Mouse (Mus musculus): ENCODE results near the gene Mmrn1. TPM values are rescaled to one million over a fixed set of nuclear protein-coding genes. Genes with fewer than 3 reads are reported as not detected.

Mmrn1 gene
- polyA plus RNA-seq, 1 experiment from 2014 or later = 6.3 TPM

GRCm38 (mm10) chr6:60966931-60967330, 42.2 kb downstream of the Mmrn1 start:
- 88% methylated on average over 4 of the region's 4 CpGs for WGBS
- H3K9me3 ChIP-seq (replicated peaks) = no peaks in the 10 kb centered on the region
- H3K4me3 ChIP-seq = no peak overlapping the region
- H3K27me3 ChIP-seq (ENCODE audit: low read depth, poor library complexity, severe bottlenecking) = no peaks in the 10 kb centered on the region
- no peaks in the 10 kb centered on the region for H3K4me1 ChIP-seq
- H3K36me3 ChIP-seq = no peaks in the 10 kb centered on the region
- H3K27ac ChIP-seq = no peak overlapping the region
- no peak for DNase-seq (ENCODE audit: low spot score)

- H3K27ac ChIP-seq = no peak overlapping the region
- no peaks in the 10 kb centered on the region for H3K9me3 ChIP-seq (replicated peaks)
- WGBS = 91% methylated on average over 6 of the region's 6 CpGs
- no peaks in the 10 kb centered on the region for H3K27me3 ChIP-seq (ENCODE audit: low read depth, poor library complexity, severe bottlenecking)
- no peak overlapping the region for H3K4me3 ChIP-seq
- no peaks in the 10 kb centered on the region for H3K36me3 ChIP-seq
- no peaks in the 10 kb centered on the region for H3K4me1 ChIP-seq
- DNase-seq (ENCODE audit: low spot score) = no peak
These were observed 44.6 kb downstream of the Mmrn1 start for GRCm38 (mm10) chr6:60969407-60969806.

- 82% methylated on average over 2 of the region's 2 CpGs for WGBS
- H3K4me3 ChIP-seq = no peak overlapping the region
- no peaks in the 10 kb centered on the region for H3K36me3 ChIP-seq
- no peak for DNase-seq (ENCODE audit: low spot score)
- no peaks in the 10 kb centered on the region for H3K4me1 ChIP-seq
- no peaks in the 10 kb centered on the region for H3K9me3 ChIP-seq (replicated peaks)
- no peaks in the 10 kb centered on the region for H3K27me3 ChIP-seq (ENCODE audit: low read depth, poor library complexity, severe bottlenecking)
- H3K27ac ChIP-seq = no peak overlapping the region
These were observed 46.0 kb downstream of the Mmrn1 start for GRCm38 (mm10) chr6:60970811-60971210.

GRCm38 (mm10) chr6:60978610-60979009, 53.8 kb downstream of the Mmrn1 start:
- Histone ChIP-seq H3K27ac (no peak overlapping the region), H3K9me3 (replicated peaks) (no peaks in the 10 kb centered on the region), H3K4me3 (no peak overlapping the region), H3K4me1 (no peaks in the 10 kb centered on the region), H3K36me3 (no peaks in the 10 kb centered on the region), H3K27me3 (ENCODE audit: low read depth, poor library complexity, severe bottlenecking) (no peaks in the 10 kb centered on the region)
- 76% methylated on average over 1 of the region's 1 CpGs for WGBS
- DNase-seq (ENCODE audit: low spot score) = no peak

- no peaks in the 10 kb centered on the region for H3K4me1 ChIP-seq
- no peak for DNase-seq (ENCODE audit: low spot score)
- H3K27ac ChIP-seq = no peak overlapping the region
- no peaks in the 10 kb centered on the region for H3K9me3 ChIP-seq (replicated peaks)
- WGBS = 92% methylated on average over 2 of the region's 2 CpGs
- no peaks in the 10 kb centered on the region for H3K27me3 ChIP-seq (ENCODE audit: low read depth, poor library complexity, severe bottlenecking)
- H3K36me3 ChIP-seq = no peaks in the 10 kb centered on the region
- no peak overlapping the region for H3K4me3 ChIP-seq
These were observed 54.3 kb downstream of the Mmrn1 start for GRCm38 (mm10) chr6:60979039-60979438.

- 83% methylated on average over 1 of the region's 1 CpGs for WGBS
- no peak for DNase-seq (ENCODE audit: low spot score)
- no peak overlapping the region for H3K4me3 ChIP-seq
- no peak overlapping the region for H3K27ac ChIP-seq
- H3K9me3 ChIP-seq (replicated peaks) = no peaks in the 10 kb centered on the region
- no peaks in the 10 kb centered on the region for H3K27me3 ChIP-seq (ENCODE audit: low read depth, poor library complexity, severe bottlenecking)
- H3K36me3 ChIP-seq = no peaks in the 10 kb centered on the region
- H3K4me1 ChIP-seq = no peaks in the 10 kb centered on the region
These were observed 59.6 kb downstream of the Mmrn1 start for GRCm38 (mm10) chr6:60984360-60984759.

GRCm38 (mm10) chr6:60985919-60986318, 61.1 kb downstream of the Mmrn1 start:
- no peak overlapping the region for H3K4me3 ChIP-seq
- no peaks in the 10 kb centered on the region for H3K27me3 ChIP-seq (ENCODE audit: low read depth, poor library complexity, severe bottlenecking)
- 51% methylated on average over 2 of the region's 2 CpGs for WGBS
- H3K27ac ChIP-seq = no peak overlapping the region
- no peak for DNase-seq (ENCODE audit: low spot score)
- no peaks in the 10 kb centered on the region for H3K4me1 ChIP-seq
- H3K9me3 ChIP-seq (replicated peaks) = no peaks in the 10 kb centered on the region
- H3K36me3 ChIP-seq = no peaks in the 10 kb centered on the region

- Histone ChIP-seq H3K36me3 (no peaks in the 10 kb centered on the region), H3K4me1 (no peaks in the 10 kb centered on the region), H3K27ac (no peak overlapping the region), H3K9me3 (replicated peaks) (no peaks in the 10 kb centered on the region), H3K4me3 (no peak overlapping the region), H3K27me3 (ENCODE audit: low read depth, poor library complexity, severe bottlenecking) (no peaks in the 10 kb centered on the region)
- WGBS = 93% methylated on average over 11 of the region's 11 CpGs
- no peak for DNase-seq (ENCODE audit: low spot score)
These were observed 62.1 kb downstream of the Mmrn1 start for GRCm38 (mm10) chr6:60986914-60987313.

GRCm38 (mm10) chr6:60987804-60988203, 63.0 kb downstream of the Mmrn1 start:
- DNase-seq (ENCODE audit: low spot score) = no peak
- Histone ChIP-seq H3K36me3 (no peaks in the 10 kb centered on the region), H3K27ac (no peak overlapping the region), H3K4me1 (no peaks in the 10 kb centered on the region), H3K4me3 (no peak overlapping the region), H3K27me3 (ENCODE audit: low read depth, poor library complexity, severe bottlenecking) (no peaks in the 10 kb centered on the region), H3K9me3 (replicated peaks) (no peaks in the 10 kb centered on the region)
- WGBS = 88% methylated on average over 3 of the region's 3 CpGs

GRCm38 (mm10) chr6:60992366-60992765, 67.6 kb downstream of the Mmrn1 start:
- H3K4me1 ChIP-seq = peaks cover 16% of the 10 kb centered on the region; the same call in 1 of the 2 replicates
- no peaks in the 10 kb centered on the region for H3K36me3 ChIP-seq
- no peak for DNase-seq (ENCODE audit: low spot score)
- H3K27me3 ChIP-seq (ENCODE audit: low read depth, poor library complexity, severe bottlenecking) = no peaks in the 10 kb centered on the region
- H3K9me3 ChIP-seq (replicated peaks) = no peaks in the 10 kb centered on the region
- WGBS = 95% methylated on average over 1 of the region's 1 CpGs
- H3K27ac ChIP-seq = no peak overlapping the region
- no peak overlapping the region for H3K4me3 ChIP-seq

- WGBS = 75% methylated on average over 4 of the region's 4 CpGs
- Histone ChIP-seq H3K9me3 (replicated peaks) (no peaks in the 10 kb centered on the region), H3K36me3 (no peaks in the 10 kb centered on the region), H3K27me3 (ENCODE audit: low read depth, poor library complexity, severe bottlenecking) (no peaks in the 10 kb centered on the region), H3K4me3 (no peak overlapping the region), H3K27ac (no peak overlapping the region), H3K4me1 (peaks cover 16% of the 10 kb centered on the region; the same call in 1 of the 2 replicates)
- no peak for DNase-seq (ENCODE audit: low spot score)
These were observed 68.8 kb downstream of the Mmrn1 start for GRCm38 (mm10) chr6:60993386-60994108.

GRCm38 (mm10) chr6:60994114-60994513, 69.3 kb downstream of the Mmrn1 start:
- H3K4me1 ChIP-seq = peaks cover 16% of the 10 kb centered on the region; the same call in 1 of the 2 replicates
- no peak overlapping the region for H3K4me3 ChIP-seq
- no peaks in the 10 kb centered on the region for H3K36me3 ChIP-seq
- 27% methylated on average over 6 of the region's 6 CpGs for WGBS
- H3K27me3 ChIP-seq (ENCODE audit: low read depth, poor library complexity, severe bottlenecking) = no peaks in the 10 kb centered on the region
- no peak overlapping the region for H3K27ac ChIP-seq
- no peaks in the 10 kb centered on the region for H3K9me3 ChIP-seq (replicated peaks)
- no peak for DNase-seq (ENCODE audit: low spot score)

- H3K36me3 ChIP-seq = no peaks in the 10 kb centered on the region
- no peaks in the 10 kb centered on the region for H3K27me3 ChIP-seq (ENCODE audit: low read depth, poor library complexity, severe bottlenecking)
- 57% methylated on average over 10 of the region's 10 CpGs for WGBS
- H3K27ac ChIP-seq = no peak overlapping the region
- no peaks in the 10 kb centered on the region for H3K9me3 ChIP-seq (replicated peaks)
- H3K4me3 ChIP-seq = no peak overlapping the region
- DNase-seq (ENCODE audit: low spot score) = no peak
- peaks cover 16% of the 10 kb centered on the region; the same call in 1 of the 2 replicates for H3K4me1 ChIP-seq
These were observed 69.7 kb downstream of the Mmrn1 start for GRCm38 (mm10) chr6:60994521-60994920.

- WGBS = 71% methylated on average over 6 of the region's 6 CpGs
- H3K27me3 ChIP-seq (ENCODE audit: low read depth, poor library complexity, severe bottlenecking) = no peaks in the 10 kb centered on the region
- peaks cover 16% of the 10 kb centered on the region; the same call in 1 of the 2 replicates for H3K4me1 ChIP-seq
- H3K27ac ChIP-seq = no peak overlapping the region
- no peaks in the 10 kb centered on the region for H3K36me3 ChIP-seq
- DNase-seq (ENCODE audit: low spot score) = no peak
- H3K9me3 ChIP-seq (replicated peaks) = no peaks in the 10 kb centered on the region
- H3K4me3 ChIP-seq = no peak overlapping the region
These were observed 70.8 kb downstream of the Mmrn1 start for GRCm38 (mm10) chr6:60995596-60995995.

Measured in limb, embryonic 10.5 days (tissue).